Mouse (Mus musculus): ENCODE data around the gene Ipo7.

GRCm38 (mm10) chr7:110002092-110002491, 16.0 kb upstream of the Ipo7 start:
- no peak for TF ChIP-seq CTCF (IDR thresholded peaks at IDR 0.05; ENCODE audit: borderline replicate concordance, insufficient read depth, low read depth, low read length)
- TF ChIP-seq POLR2A (IDR thresholded peaks at IDR 0.05; ENCODE audit: borderline replicate concordance, insufficient read depth, low read length) = no peak

Measured in cerebellum, adult 2 months (tissue).